Mouse (Mus musculus) heart, embryonic 16.5 days (tissue): ENCODE data around the gene Gm20388. TPM values are rescaled to one million over a fixed set of nuclear protein-coding genes. Genes with fewer than 3 reads are reported as not detected.

ENCODE experiments used
- ATAC-seq: fragments of 200-750 bp; cut with Nextera tagmentation; replicated peaks from 2 replicates; pipeline ENCODE4 v1.8.0; 2017; ENCODE audit warnings: moderate number of reproducible peaks; ENCODE audit not compliant: insufficient read depth, low FRiP score; ENCODE audit errors: extremely low read depth
- H3K27ac ChIP-seq: fragments of 300-500 bp; sonication (generic); 2 replicates; pipeline ENCODE4 v1.5.1; 2014; ENCODE audit warnings: mild to moderate bottlenecking, low read length, control low read depth, moderate library complexity
- H3K27me3 ChIP-seq: fragments of 300-500 bp; sonication (generic); 2 replicates; pipeline ENCODE4 v1.6.1; 2014; ENCODE audit warnings: low read length, mixed read lengths; ENCODE audit not compliant: control insufficient read depth, insufficient read depth
- H3K36me3 ChIP-seq: fragments of 300-500 bp; sonication (generic); 2 replicates; pipeline ENCODE4 v1.6.1; 2014; ENCODE audit not compliant: control insufficient read depth, insufficient read depth
- H3K4me1 ChIP-seq: fragments of 300-500 bp; sonication (generic); 2 replicates; pipeline ENCODE4 v1.6.1; 2014; ENCODE audit warnings: low read length, mixed read lengths; ENCODE audit not compliant: control insufficient read depth, insufficient read depth
- H3K4me2 ChIP-seq: fragments of 300-500 bp; sonication (generic); 2 replicates; pipeline ENCODE4 v1.6.1; 2014; ENCODE audit warnings: low read depth, mild to moderate bottlenecking, control low read depth, low read length
- H3K4me3 ChIP-seq: fragments of 300-500 bp; sonication (generic); 2 replicates; pipeline ENCODE4 v1.5.1; 2014; ENCODE audit warnings: mild to moderate bottlenecking, control low read depth, low read length
- H3K9ac ChIP-seq: fragments of 300-500 bp; sonication (generic); 2 replicates; pipeline ENCODE4 v1.6.1; 2014; ENCODE audit warnings: low read length, control low read depth
- H3K9me3 ChIP-seq: fragments of 300-500 bp; sonication (generic); replicated peaks from 2 replicates; pipeline ENCODE4 v1.6.1; 2016; ENCODE audit warnings: low read length; ENCODE audit not compliant: control insufficient read depth
- WGBS: fragments of 180-500 bp; shearing (Covaris S2); extraction: QIAGEN DNeasy Blood & Tissue Kit; methylation state at CpG from one replicate; pipeline ENCODE4 v1.1.7; 2014; 5-methylcytosine and 5-hydroxymethylcytosine counted together
- polyA plus RNA-seq: library from polyadenylated mRNA; unstranded; fragments of >200 nt; fragmentation: Nextera tagmentation; extraction: Ambion mirVana; gene quantifications from 2 replicates; pipeline ENCODE4 v1.2.1, GENCODE M21; 2015

Gm20388 gene
- polyA plus RNA-seq, 1 experiment from 2014 or later: 4.5 TPM

- no peaks in the 10 kb centered on the region for H3K9me3 ChIP-seq
- peaks cover 13% of the 10 kb centered on the region for H3K4me1 ChIP-seq
- H3K27ac ChIP-seq: peak overlapping the region; percentile 92
- H3K27me3 ChIP-seq: no peaks in the 10 kb centered on the region
- WGBS: 10% methylated on average over 34 of the region's 34 CpGs
- H3K4me2 ChIP-seq: peak overlapping the region; percentile 84
- peak overlapping the region; percentile 88 for H3K4me3 ChIP-seq
- peaks cover 9% of the 10 kb centered on the region for H3K36me3 ChIP-seq
- peak overlapping the region; percentile 89 for H3K9ac ChIP-seq
- no peak; the same call in 1 of the 2 replicates for ATAC-seq
Measured at GRCm38 (mm10) chr8:123476911-123477736, 3566.5 kb downstream of the Gm20388 start.

- peak within 1 kb of the TSS; percentile 92 for H3K27ac ChIP-seq
- peaks cover 13% of the 10 kb centered on the region for H3K36me3 ChIP-seq
- H3K27me3 ChIP-seq: no peaks in the 10 kb centered on the region
- H3K9ac ChIP-seq: peak within 1 kb of the TSS; percentile 89
- H3K9me3 ChIP-seq: no peaks in the 10 kb centered on the region
- peak within 1 kb of the TSS; percentile 88 for H3K4me3 ChIP-seq
- peak; percentile 94 for ATAC-seq
- peaks cover 13% of the 10 kb centered on the region for H3K4me1 ChIP-seq
- H3K4me2 ChIP-seq: peak within 1 kb of the TSS; percentile 84
- WGBS: under 1% methylated on average over 58 of the region's 58 CpGs
Measured at GRCm38 (mm10) chr8:123477737-123478258, 3567.2 kb downstream of the Gm20388 start, which contains the start of gene Afg3l1. Afg3l1 (plus strand) TSS chr8:123477903.

GRCm38 (mm10) chr8:123478456-123479218, 3568.0 kb downstream of the Gm20388 start:
- Histone ChIP-seq H3K9ac (peak overlapping the region; percentile 89), H3K36me3 (peaks cover 13% of the 10 kb centered on the region), H3K9me3 (no peaks in the 10 kb centered on the region), H3K4me3 (peak overlapping the region; percentile 88), H3K27ac (peak overlapping the region; percentile 92), H3K4me2 (peak overlapping the region; percentile 84), H3K4me1 (peaks cover 13% of the 10 kb centered on the region), H3K27me3 (no peaks in the 10 kb centered on the region)
- WGBS: 33% methylated on average over 16 of the region's 16 CpGs
- no peak for ATAC-seq

- peaks cover 41% of the 10 kb centered on the region for H3K36me3 ChIP-seq
- WGBS: 85% methylated on average over 7 of the region's 7 CpGs
Measured at GRCm38 (mm10) chr8:123482627-123483026, 3572.0 kb downstream of the Gm20388 start.

GRCm38 (mm10) chr8:123491280-123492075, 3580.8 kb downstream of the Gm20388 start:
- WGBS: 90% methylated on average over 15 of the region's 15 CpGs
- Histone ChIP-seq H3K9me3 (no peaks in the 10 kb centered on the region), H3K4me2 (no peak overlapping the region), H3K36me3 (peaks cover 83% of the 10 kb centered on the region), H3K4me3 (no peak overlapping the region), H3K27me3 (no peaks in the 10 kb centered on the region), H3K4me1 (no peaks in the 10 kb centered on the region), H3K9ac (no peak overlapping the region), H3K27ac (no peak overlapping the region)
- ATAC-seq: no peak

More at GRCm38 (mm10) chr8:123482627-123483026, 3572.0 kb downstream of the Gm20388 start:
- H3K27ac ChIP-seq: no peak overlapping the region
- H3K9ac ChIP-seq: no peak overlapping the region
- no peaks in the 10 kb centered on the region for H3K9me3 ChIP-seq
- no peak overlapping the region for H3K4me2 ChIP-seq
- H3K4me3 ChIP-seq: no peak overlapping the region
- no peak for ATAC-seq
- H3K4me1 ChIP-seq: peaks cover 9% of the 10 kb centered on the region
- no peaks in the 10 kb centered on the region for H3K27me3 ChIP-seq

GRCm38 (mm10) chr8:123492898-123493297, 3582.3 kb downstream of the Gm20388 start:
- H3K27ac ChIP-seq: no peak overlapping the region
- peaks cover 81% of the 10 kb centered on the region for H3K36me3 ChIP-seq
- ATAC-seq: no peak
- H3K4me2 ChIP-seq: no peak overlapping the region
- no peaks in the 10 kb centered on the region for H3K27me3 ChIP-seq
- H3K9me3 ChIP-seq: no peaks in the 10 kb centered on the region
- H3K4me1 ChIP-seq: no peaks in the 10 kb centered on the region
- WGBS: 96% methylated on average over 9 of the region's 9 CpGs
- no peak overlapping the region for H3K4me3 ChIP-seq
- no peak overlapping the region for H3K9ac ChIP-seq

GRCm38 (mm10) chr8:123497699-123498098, 3587.1 kb downstream of the Gm20388 start:
- Histone ChIP-seq H3K4me3 (no peak overlapping the region), H3K27ac (no peak overlapping the region), H3K4me2 (no peak overlapping the region), H3K27me3 (no peaks in the 10 kb centered on the region), H3K9me3 (no peaks in the 10 kb centered on the region), H3K4me1 (no peaks in the 10 kb centered on the region), H3K36me3 (peaks cover 85% of the 10 kb centered on the region), H3K9ac (no peak overlapping the region)
- no peak for ATAC-seq
- WGBS: 91% methylated on average over 4 of the region's 4 CpGs

GRCm38 (mm10) chr8:123498963-123499362, 3588.3 kb downstream of the Gm20388 start:
- WGBS: 89% methylated on average over 11 of the region's 11 CpGs
- H3K27ac ChIP-seq: no peak overlapping the region
- no peak overlapping the region for H3K9ac ChIP-seq
- H3K4me2 ChIP-seq: no peak overlapping the region
- H3K27me3 ChIP-seq: no peaks in the 10 kb centered on the region
- ATAC-seq: no peak
- peaks cover 86% of the 10 kb centered on the region for H3K36me3 ChIP-seq
- no peaks in the 10 kb centered on the region for H3K4me1 ChIP-seq
- H3K9me3 ChIP-seq: 0 out of 2 replicates have a peak, but pooled peaks cover 4% of the 10 kb centered on the region
- no peak overlapping the region for H3K4me3 ChIP-seq
